Mouse (Mus musculus): ENCODE measurements around the gene 4930503B20Rik. TPM values are rescaled to one million over a fixed set of nuclear protein-coding genes. Genes with fewer than 3 reads are reported as not detected.

4930503B20Rik gene
- polyA plus RNA-seq (2016; fragmentation: Nextera tagmentation; extraction: Ambion mirVana), result not detected in 2 replicates

- Histone ChIP-seq H3K36me3 (no peaks in the 10 kb centered on the region), H3K4me3 (no peak within 1 kb of the TSS), H3K9ac (no peak within 1 kb of the TSS), H3K4me1 (peaks cover 37% of the 10 kb centered on the region), H3K27ac (no peak within 1 kb of the TSS), H3K4me2 (no peak within 1 kb of the TSS), H3K27me3 (replicated peaks) (peaks cover 5% of the 10 kb centered on the region), H3K9me3 (replicated peaks) (no peaks in the 10 kb centered on the region)
- 68% methylated on average over 3 of the region's 3 CpGs for WGBS (ENCODE audit: insufficient replicate concordance)
- ATAC-seq, result no peak
Measured at GRCm38 (mm10) chr3:146651217-146651616, at the start of gene 4930503B20Rik. Gene 4930503B20Rik (minus strand): TSS chr3:146651317.

GRCm38 (mm10) chr3:146700051-146700450, 48.9 kb upstream of the 4930503B20Rik start:
- peak overlapping the region; percentile 50 for H3K9ac ChIP-seq
- H3K27ac ChIP-seq, result peak overlapping the region; percentile 57
- peak overlapping the region; percentile 36 for H3K4me3 ChIP-seq
- peaks cover 24% of the 10 kb centered on the region for H3K4me1 ChIP-seq
- no peaks in the 10 kb centered on the region for H3K36me3 ChIP-seq
- peak; percentile 95 for ATAC-seq
- H3K27me3 ChIP-seq (replicated peaks), result no peaks in the 10 kb centered on the region
- WGBS (ENCODE audit: insufficient replicate concordance), result 13% methylated on average over 11 of the region's 11 CpGs
- H3K4me2 ChIP-seq, result peak overlapping the region; percentile 62
- no peaks in the 10 kb centered on the region for H3K9me3 ChIP-seq (replicated peaks)

- 19% methylated on average over 11 of the region's 11 CpGs for WGBS (ENCODE audit: insufficient replicate concordance)
- no peak overlapping the region for H3K9ac ChIP-seq
- H3K4me2 ChIP-seq, result peak overlapping the region; percentile 62
Measured at GRCm38 (mm10) chr3:146698982-146699381, 47.9 kb upstream of the 4930503B20Rik start.

GRCm38 (mm10) chr3:146692547-146692946, 41.4 kb upstream of the 4930503B20Rik start:
- Histone ChIP-seq H3K27ac (no peak overlapping the region), H3K9me3 (replicated peaks) (no peaks in the 10 kb centered on the region), H3K27me3 (replicated peaks) (no peaks in the 10 kb centered on the region; the same call in 1 of the 2 replicates), H3K4me1 (no peaks in the 10 kb centered on the region), H3K36me3 (no peaks in the 10 kb centered on the region), H3K9ac (no peak overlapping the region), H3K4me2 (no peak overlapping the region), H3K4me3 (no peak overlapping the region)
- ATAC-seq, result no peak
- 62% methylated on average over 5 of the region's 5 CpGs for WGBS (ENCODE audit: insufficient replicate concordance)

More at GRCm38 (mm10) chr3:146698982-146699381, 47.9 kb upstream of the 4930503B20Rik start:
- ATAC-seq, result peak; percentile 58; the same call in 1 of the 2 replicates
- Histone ChIP-seq H3K27ac (0 out of 2 replicates have a peak overlapping the region, but pooled peaks have one; percentile 32), H3K27me3 (replicated peaks) (no peaks in the 10 kb centered on the region), H3K36me3 (no peaks in the 10 kb centered on the region), H3K4me3 (no peak overlapping the region), H3K9me3 (replicated peaks) (no peaks in the 10 kb centered on the region), H3K4me1 (peaks cover 24% of the 10 kb centered on the region)

GRCm38 (mm10) chr3:146687121-146687725, 36.1 kb upstream of the 4930503B20Rik start:
- ATAC-seq, result no peak

GRCm38 (mm10) chr3:146686428-146686827, 35.3 kb upstream of the 4930503B20Rik start:
- no peaks in the 10 kb centered on the region for H3K9me3 ChIP-seq (replicated peaks)
- no peaks in the 10 kb centered on the region for H3K36me3 ChIP-seq
- H3K4me1 ChIP-seq, result peaks cover 26% of the 10 kb centered on the region
- H3K4me3 ChIP-seq, result no peak overlapping the region
- H3K27me3 ChIP-seq (replicated peaks), result peaks cover 35% of the 10 kb centered on the region
- H3K4me2 ChIP-seq, result peak overlapping the region; percentile 76; the same call in 1 of the 2 replicates
- H3K27ac ChIP-seq, result no peak overlapping the region
- H3K9ac ChIP-seq, result no peak overlapping the region
- 39% methylated on average over 8 of the region's 8 CpGs for WGBS (ENCODE audit: insufficient replicate concordance)
- peak; percentile 68 for ATAC-seq

More at GRCm38 (mm10) chr3:146687121-146687725, 36.1 kb upstream of the 4930503B20Rik start:
- no peak overlapping the region for H3K4me2 ChIP-seq
- no peak overlapping the region for H3K27ac ChIP-seq
- no peak overlapping the region for H3K9ac ChIP-seq
- no peaks in the 10 kb centered on the region for H3K36me3 ChIP-seq
- WGBS (ENCODE audit: insufficient replicate concordance), result 59% methylated on average over 4 of the region's 4 CpGs
- H3K4me3 ChIP-seq, result no peak overlapping the region
- peaks cover 26% of the 10 kb centered on the region for H3K4me1 ChIP-seq
- no peaks in the 10 kb centered on the region for H3K9me3 ChIP-seq (replicated peaks)
- peaks cover 35% of the 10 kb centered on the region for H3K27me3 ChIP-seq (replicated peaks)

GRCm38 (mm10) chr3:146684811-146685675, 33.9 kb upstream of the 4930503B20Rik start, which contains the start of gene Samd13:
Gene Samd13 (minus strand): TSS chr3:146685592.
- peak; percentile 65 for ATAC-seq
- Histone ChIP-seq H3K9ac (peak within 1 kb of the TSS; percentile 57), H3K4me3 (peak within 1 kb of the TSS; percentile 55), H3K9me3 (replicated peaks) (no peaks in the 10 kb centered on the region), H3K4me2 (peak within 1 kb of the TSS; percentile 76), H3K4me1 (peaks cover 26% of the 10 kb centered on the region), H3K36me3 (no peaks in the 10 kb centered on the region), H3K27me3 (replicated peaks) (peaks cover 35% of the 10 kb centered on the region), H3K27ac (no peak within 1 kb of the TSS)
- WGBS (ENCODE audit: insufficient replicate concordance), result 4% methylated on average over 50 of the region's 50 CpGs

GRCm38 (mm10) chr3:146683095-146683494, 32.0 kb upstream of the 4930503B20Rik start:
- H3K27ac ChIP-seq, result no peak overlapping the region
- H3K4me3 ChIP-seq, result no peak overlapping the region
- H3K27me3 ChIP-seq (replicated peaks), result peaks cover 35% of the 10 kb centered on the region
- peak overlapping the region; percentile 33; the same call in 1 of the 2 replicates for H3K4me2 ChIP-seq
- WGBS (ENCODE audit: insufficient replicate concordance), result 34% methylated on average over 2 of the region's 2 CpGs
- H3K4me1 ChIP-seq, result peaks cover 26% of the 10 kb centered on the region
- H3K9me3 ChIP-seq (replicated peaks), result no peaks in the 10 kb centered on the region
- H3K9ac ChIP-seq, result no peak overlapping the region
- ATAC-seq, result no peak
- no peaks in the 10 kb centered on the region for H3K36me3 ChIP-seq

GRCm38 (mm10) chr3:146682140-146682651, 31.1 kb upstream of the 4930503B20Rik start:
- WGBS (ENCODE audit: insufficient replicate concordance), result 51% methylated on average over 13 of the region's 13 CpGs
- Histone ChIP-seq H3K27me3 (replicated peaks) (peaks cover 35% of the 10 kb centered on the region), H3K4me3 (no peak overlapping the region), H3K36me3 (no peaks in the 10 kb centered on the region), H3K27ac (no peak overlapping the region), H3K9ac (no peak overlapping the region), H3K9me3 (replicated peaks) (no peaks in the 10 kb centered on the region), H3K4me2 (peak overlapping the region; percentile 33), H3K4me1 (peaks cover 26% of the 10 kb centered on the region)
- no peak for ATAC-seq

- H3K9me3 ChIP-seq (replicated peaks), result no peaks in the 10 kb centered on the region
- H3K27ac ChIP-seq, result no peak overlapping the region
- H3K9ac ChIP-seq, result no peak overlapping the region
- H3K4me3 ChIP-seq, result no peak overlapping the region
- no peaks in the 10 kb centered on the region for H3K36me3 ChIP-seq
- 76% methylated on average over 8 of the region's 8 CpGs for whole genome bisulfite sequencing (ENCODE audit: insufficient replicate concordance)
- peaks cover 35% of the 10 kb centered on the region for H3K27me3 ChIP-seq (replicated peaks)
- H3K4me1 ChIP-seq, result peaks cover 26% of the 10 kb centered on the region
- no peak for ATAC-seq
- peak overlapping the region; percentile 33; the same call in 1 of the 2 replicates for H3K4me2 ChIP-seq
Measured at GRCm38 (mm10) chr3:146681696-146682095, 30.6 kb upstream of the 4930503B20Rik start.

- H3K4me2 ChIP-seq, result no peak overlapping the region
- H3K9ac ChIP-seq, result no peak overlapping the region
- H3K9me3 ChIP-seq (replicated peaks), result no peaks in the 10 kb centered on the region
- WGBS (ENCODE audit: insufficient replicate concordance), result 85% methylated on average over 13 of the region's 13 CpGs
- no peak overlapping the region for H3K27ac ChIP-seq
- peaks cover 16% of the 10 kb centered on the region for H3K4me1 ChIP-seq
- no peaks in the 10 kb centered on the region for H3K36me3 ChIP-seq
- peaks cover 26% of the 10 kb centered on the region for H3K27me3 ChIP-seq (replicated peaks)
- no peak overlapping the region for H3K4me3 ChIP-seq
- ATAC-seq, result no peak
Measured at GRCm38 (mm10) chr3:146680625-146681024, 29.5 kb upstream of the 4930503B20Rik start.

All from liver, embryonic 12.5 days (tissue).